Mouse (Mus musculus): ENCODE data around the gene Actl6a.
"Not testable (repeated sequence)": the region's sequence is repeated elsewhere in the genome, so short reads cannot be mapped to it uniquely, and the experiment has no call there.

Actl6a gene

DNA sequence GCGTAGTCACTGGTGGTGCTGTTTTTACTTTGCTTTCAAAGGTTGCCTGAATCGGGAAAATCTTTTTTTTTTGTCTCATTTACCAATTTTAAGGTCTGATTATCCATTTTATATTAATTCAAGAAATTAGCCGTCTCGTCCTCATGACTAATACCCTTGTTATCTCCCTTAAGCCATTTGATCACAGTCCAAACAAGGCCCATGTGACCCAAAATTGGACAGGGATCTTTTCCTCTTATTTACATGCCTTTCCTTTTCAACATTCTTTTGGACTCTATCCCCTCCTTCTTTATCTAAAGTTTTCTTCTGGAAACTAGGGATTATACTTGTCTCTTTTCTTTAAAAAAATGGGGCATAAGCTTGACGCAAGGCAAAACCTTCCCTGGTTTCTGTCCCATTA lies 14.3 kb upstream of the Actl6a start:
- intact Hi-C loops (cut with DNase I), result loop anchor here (5.0 to 10.0 kb wide), 2 partner anchors 45 to 357 kb away; no protein-coding TSS in a partner anchor

GRCm38 (mm10) chr3:32694211-32694610 lies 11.9 kb upstream of the Actl6a start:
- intact Hi-C loops (cut with DNase I), result loop anchor here (5.0 to 10.0 kb wide), 2 partner anchors 47 to 359 kb away; no protein-coding TSS in a partner anchor

- intact Hi-C loops (cut with DNase I), result loop anchor here (5.0 to 10.0 kb wide), 2 partner anchors 48 to 360 kb away; no protein-coding TSS in a partner anchor
Measured at GRCm38 (mm10) chr3:32694737-32695582, 11.1 kb upstream of the Actl6a start.

- intact Hi-C loops (cut with DNase I), result loop anchor here (10.0 kb wide), 1 partner anchor 361 kb away; no protein-coding TSS in a partner anchor
Measured at GRCm38 (mm10) chr3:32695583-32695980, 10.5 kb upstream of the Actl6a start.

GRCm38 (mm10) chr3:32698228-32698863 lies 7.8 kb upstream of the Actl6a start:
- intact Hi-C loops (cut with DNase I), result loop anchor here (1.0 to 10.0 kb wide), 2 partner anchors 88 to 364 kb away; no protein-coding TSS in a partner anchor

DNA sequence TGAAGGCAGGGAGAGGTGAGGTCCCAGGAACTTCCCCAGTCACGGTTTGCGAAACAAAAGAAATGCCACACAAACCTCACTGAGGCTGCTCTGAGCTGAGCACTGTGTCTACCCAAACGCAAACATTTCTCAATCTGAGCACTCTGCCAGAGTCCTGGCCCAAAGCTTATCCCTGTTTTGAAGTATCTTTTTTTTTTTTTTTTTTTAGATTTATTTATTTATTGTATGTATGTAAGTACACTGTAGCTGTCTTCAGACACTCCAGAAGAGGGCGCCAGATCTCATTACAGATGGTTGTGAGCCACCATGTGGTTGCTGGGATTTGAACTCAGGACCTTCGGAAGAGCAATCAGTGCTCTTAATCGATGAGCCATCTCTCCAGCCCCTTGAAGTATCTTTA lies 2.1 kb upstream of the Actl6a start:
- intact Hi-C loops (cut with DNase I), result not testable (repeated sequence)

DNA sequence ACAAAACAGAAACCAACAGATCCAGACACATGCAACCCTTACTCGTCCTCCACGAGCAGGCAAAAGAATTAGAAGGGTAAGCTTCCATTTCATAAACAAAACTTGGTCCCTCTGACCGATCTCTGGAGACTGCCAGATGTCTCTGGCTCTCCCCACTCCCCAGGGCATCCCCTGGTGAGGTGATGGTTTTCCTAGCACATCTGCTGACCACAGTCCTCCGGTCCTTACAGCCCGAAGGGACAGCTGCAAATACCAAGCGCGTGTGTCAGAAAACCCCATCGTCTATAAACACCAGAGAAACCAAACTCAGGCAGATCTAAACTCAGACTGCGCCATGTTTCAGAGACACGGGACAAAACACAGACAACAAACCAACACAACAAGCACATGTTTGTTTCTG lies 1.5 kb upstream of the Actl6a start:
- intact Hi-C loops (cut with DNase I), result not testable (repeated sequence)

DNA sequence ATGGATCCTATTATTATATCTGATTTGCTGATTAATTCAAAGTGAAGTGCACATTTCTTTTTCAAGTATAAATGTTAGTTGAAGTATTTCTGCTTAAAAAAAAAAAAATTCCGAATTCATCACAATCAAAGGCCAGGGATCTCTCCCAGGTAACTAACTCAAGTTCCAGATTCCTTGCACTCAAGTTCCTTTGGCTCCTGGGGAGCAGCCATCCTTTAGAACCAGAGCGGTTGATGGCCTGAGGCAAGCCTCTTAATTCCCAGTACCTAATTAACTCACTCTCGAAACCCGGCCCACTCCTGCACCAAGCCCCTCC lies 1.9 kb downstream of the Actl6a start:
- intact Hi-C loops (cut with DNase I), result no loop called here

DNA sequence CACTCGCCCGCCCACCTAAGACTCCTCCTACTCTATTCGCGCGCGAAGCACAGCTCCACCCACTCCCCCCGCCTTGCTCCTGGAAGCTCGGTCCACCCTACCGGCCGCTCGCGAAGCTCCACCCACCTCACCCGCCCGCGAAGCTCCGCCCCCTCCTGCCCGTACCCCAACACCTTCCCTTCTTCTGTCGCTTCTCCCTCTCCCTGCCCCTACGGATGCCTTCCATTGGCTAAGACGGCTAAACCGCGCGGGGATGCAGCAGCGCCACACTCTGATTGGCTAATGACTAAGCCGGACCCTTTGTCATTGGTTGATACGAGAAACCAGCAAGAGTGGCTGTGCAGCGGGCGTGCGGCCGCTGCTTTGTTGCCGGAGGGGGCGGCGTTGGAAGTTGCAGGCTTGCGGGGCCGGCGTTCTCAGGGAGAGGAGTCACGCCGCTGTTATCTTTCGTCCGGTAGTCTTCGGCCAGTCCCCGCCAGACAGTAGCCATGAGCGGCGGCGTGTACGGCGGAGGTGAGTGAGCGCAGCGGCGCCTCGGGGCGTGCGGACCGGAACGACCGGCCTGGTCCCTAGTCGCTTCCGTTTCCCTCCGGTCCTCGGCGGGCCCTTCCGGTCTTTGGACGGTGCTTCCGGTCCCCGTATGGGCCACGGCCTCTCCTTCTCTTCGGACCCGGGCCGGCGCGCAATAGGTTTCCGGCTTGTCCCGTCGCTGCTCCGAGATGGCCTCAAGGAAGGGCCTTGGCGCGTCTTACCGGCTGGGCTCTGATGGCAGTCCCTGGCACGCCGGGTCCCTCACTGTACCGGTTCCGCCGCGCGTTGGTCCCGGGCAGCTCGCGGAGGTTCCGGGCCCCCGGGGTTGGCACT lies 2.5 kb downstream of the Actl6a start:
- intact Hi-C loops (cut with DNase I), result no loop called here

GRCm38 (mm10) chr3:32709388-32709787 lies 3.3 kb downstream of the Actl6a start:
- intact Hi-C loops (cut with DNase I), result no loop called here

GRCm38 (mm10) chr3:32713711-32714110 lies 7.6 kb downstream of the Actl6a start:
- intact Hi-C loops (cut with DNase I), result no loop called here

DNA sequence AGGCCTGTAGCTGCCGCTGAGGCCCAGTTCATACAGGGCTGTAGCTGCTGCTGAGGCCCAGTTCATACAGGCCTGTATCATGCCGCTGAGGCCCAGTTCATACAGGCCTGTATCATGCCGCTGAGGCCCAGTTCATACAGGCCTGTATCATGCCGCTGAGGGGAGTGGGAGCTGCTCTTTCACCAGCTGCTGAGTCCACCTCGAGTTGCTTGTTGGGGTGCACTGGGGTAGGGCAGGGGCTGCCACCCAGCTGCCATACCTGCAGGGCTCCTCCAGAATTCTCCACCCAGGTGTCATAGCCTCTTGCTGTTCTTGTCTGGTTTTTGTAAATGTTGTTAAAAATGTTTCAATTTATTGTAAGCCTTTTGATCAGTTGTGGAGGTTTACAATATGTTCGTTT lies 11.3 kb downstream of the Actl6a start:
- intact Hi-C loops (cut with DNase I), result not testable (repeated sequence)

- intact Hi-C loops (cut with DNase I), result no loop called here
Measured at GRCm38 (mm10) chr3:32718271-32718670, 12.2 kb downstream of the Actl6a start.

- intact Hi-C loops (cut with DNase I), result no loop called here
Measured at GRCm38 (mm10) chr3:32724191-32724590, 18.1 kb downstream of the Actl6a start.

DNA sequence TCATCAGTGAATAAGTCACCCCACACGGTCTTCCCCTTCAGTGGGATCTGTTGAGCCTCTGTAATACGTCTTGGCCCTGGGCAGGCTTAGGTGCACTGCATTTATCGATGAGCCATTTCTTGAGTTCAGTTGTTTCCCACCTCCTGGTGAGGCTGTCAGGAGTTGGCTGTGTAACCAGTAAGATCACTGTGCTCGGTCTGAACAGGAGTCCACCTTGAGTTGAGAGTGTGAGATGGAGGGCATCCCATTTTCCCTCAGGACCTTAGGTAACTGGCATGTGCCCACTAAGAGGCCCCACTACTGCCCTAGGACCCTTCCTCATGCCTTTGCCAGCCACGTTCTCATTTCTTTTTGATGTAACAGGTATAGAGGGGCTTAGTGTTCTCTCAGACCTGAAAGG lies 19.9 kb downstream of the Actl6a start:
- intact Hi-C loops (cut with DNase I), result no loop called here

GRCm38 (mm10) chr3:32727861-32728260 lies 21.8 kb downstream of the Actl6a start:
- intact Hi-C loops (cut with DNase I), result no loop called here

DNA sequence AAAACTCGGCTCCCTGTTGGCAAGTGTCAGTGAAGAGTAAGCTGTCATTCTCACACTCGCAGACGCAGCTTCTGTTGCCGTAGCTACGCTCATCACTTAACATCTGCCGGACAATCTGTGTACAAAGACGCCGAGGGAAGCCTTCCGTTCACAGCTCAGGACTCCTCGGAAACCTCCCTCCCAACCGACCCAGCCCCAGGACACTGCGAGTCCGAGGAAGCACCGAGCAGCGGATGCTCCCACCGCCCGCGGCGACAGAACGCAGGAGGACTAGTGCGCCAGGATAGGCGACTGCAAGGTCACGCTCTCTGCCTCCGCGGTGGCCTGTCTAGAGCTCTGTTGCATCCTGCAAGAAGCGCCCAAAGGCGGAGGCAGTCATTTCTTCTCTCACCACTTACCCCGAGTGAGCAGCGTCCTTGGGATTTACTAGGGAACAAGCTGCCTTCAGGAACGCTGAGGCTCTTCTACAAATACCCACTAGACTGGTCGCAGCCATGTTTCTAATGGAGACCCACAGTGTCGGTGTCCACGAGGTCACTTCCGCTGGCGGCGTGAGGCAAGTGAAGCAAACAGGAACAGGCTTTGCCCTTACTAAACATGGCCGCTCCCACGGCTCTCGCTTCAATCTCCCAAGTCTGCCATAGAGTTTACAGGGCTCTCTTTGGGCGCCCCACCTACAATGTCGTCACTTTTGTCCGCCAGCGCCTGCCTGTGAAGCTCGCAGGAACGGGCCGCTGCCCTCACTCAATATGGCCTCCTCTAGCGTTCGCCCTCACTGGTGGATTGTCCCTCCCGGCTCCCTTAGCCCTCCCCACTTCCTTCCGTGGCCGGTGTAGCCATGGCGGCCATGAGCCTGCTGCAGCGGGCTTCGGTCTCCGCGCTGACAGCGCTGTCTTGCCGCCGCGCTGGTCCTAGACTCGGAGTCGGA lies 30.4 kb downstream of the Actl6a start, which contains the start of gene Ndufb5:
Ndufb5 (plus strand) TSS at position 747 of the 928 bp plus-strand sequence.
- intact Hi-C loops (cut with DNase I), result no loop called here

DNA sequence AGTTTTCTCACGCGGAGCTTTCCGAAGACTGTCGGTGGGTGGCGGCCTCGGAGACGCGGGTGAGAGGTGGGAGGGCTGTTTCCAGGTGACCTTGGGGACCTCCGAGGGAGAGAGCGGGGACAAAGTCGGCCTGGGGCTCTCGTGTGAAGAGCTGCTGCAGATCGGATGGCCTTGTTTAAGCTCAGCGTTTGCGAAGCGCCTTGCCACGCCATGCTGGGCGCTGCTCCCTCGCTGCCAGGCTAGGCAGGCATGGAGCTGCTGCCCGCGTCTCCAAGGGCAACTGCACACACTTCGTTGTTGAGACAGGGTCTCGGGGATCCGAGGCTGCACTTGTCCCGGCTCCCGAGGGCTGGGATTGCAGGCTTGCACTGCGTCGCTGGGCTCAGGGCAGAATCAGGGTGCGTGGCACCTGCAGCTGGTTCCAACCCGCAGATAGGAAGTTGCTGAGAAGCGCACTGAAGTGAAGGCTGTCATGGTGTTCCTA lies 31.1 kb downstream of the Actl6a start, which contains the start of gene Mrpl47:
Mrpl47 (minus strand) TSS at position 434 of the 484 bp plus-strand sequence.
- intact Hi-C loops (cut with DNase I), result no loop called here

DNA sequence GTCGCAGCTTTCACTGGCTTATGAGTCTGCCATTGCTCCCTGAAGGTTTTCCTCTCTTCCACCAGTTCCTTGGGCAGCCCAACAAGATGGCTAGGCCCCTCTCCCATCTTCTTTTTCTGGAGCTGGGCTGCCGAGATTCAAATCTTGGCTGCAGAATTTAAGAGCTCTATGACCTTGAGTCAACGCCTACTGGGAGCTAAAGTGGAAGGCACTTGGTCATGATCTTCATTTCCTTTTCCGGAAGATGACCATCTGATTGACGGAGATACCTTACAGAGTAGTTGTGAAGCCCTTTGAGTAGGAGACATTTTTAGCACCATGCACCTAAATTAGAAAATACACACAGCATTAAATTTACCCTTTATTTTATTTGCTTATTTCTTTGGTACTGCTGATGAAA lies 32.5 kb downstream of the Actl6a start:
- intact Hi-C loops (cut with DNase I), result no loop called here

- intact Hi-C loops (cut with DNase I), result no loop called here
Measured at GRCm38 (mm10) chr3:32742276-32742780, 36.2 kb downstream of the Actl6a start.

All from adrenal gland (tissue).